Mouse (Mus musculus) limb, embryonic 13.5 days (tissue): ENCODE results near the gene Prps1l3. TPM values are rescaled to one million over a fixed set of nuclear protein-coding genes. Genes with fewer than 3 reads are reported as not detected.

Source experiments
- ATAC-seq: fragments of 200-750 bp; cut with Nextera tagmentation; 2 replicates; pipeline ENCODE4 v1.8.0; 2017; ENCODE audit warnings: low read depth, moderate number of reproducible peaks, moderate TSS enrichment; ENCODE audit not compliant: low FRiP score
- H3K27ac ChIP-seq: fragments of 300-500 bp; sonication (generic); 2 replicates; pipeline ENCODE4 v1.5.1; 2015; ENCODE audit warnings: inconsistent platforms, mild to moderate bottlenecking, moderate library complexity
- H3K27me3 ChIP-seq: fragments of 300-500 bp; sonication (generic); 2 replicates; pipeline ENCODE4 v1.6.1; 2015; ENCODE audit warnings: mild to moderate bottlenecking, inconsistent platforms
- H3K36me3 ChIP-seq: fragments of 300-500 bp; sonication (generic); 2 replicates; pipeline ENCODE4 v1.6.1; 2015; ENCODE audit warnings: inconsistent platforms, mild to moderate bottlenecking, moderate library complexity
- H3K4me1 ChIP-seq: fragments of 300-500 bp; sonication (generic); 2 replicates; pipeline ENCODE4 v1.6.1; 2015; ENCODE audit warnings: inconsistent platforms
- H3K4me2 ChIP-seq: fragments of 300-500 bp; sonication (generic); replicated peaks from 2 replicates; pipeline ENCODE4 v1.6.1; 2015; ENCODE audit warnings: inconsistent platforms, mild to moderate bottlenecking, moderate library complexity
- H3K4me3 ChIP-seq: fragments of 300-500 bp; sonication (generic); 2 replicates; pipeline ENCODE4 v1.5.1; 2015; ENCODE audit warnings: moderate library complexity, mild to moderate bottlenecking, inconsistent platforms
- H3K9ac ChIP-seq: fragments of 300-500 bp; sonication (generic); 2 replicates; pipeline ENCODE4 v1.6.1; 2015; ENCODE audit warnings: mild to moderate bottlenecking, inconsistent platforms
- H3K9me3 ChIP-seq: fragments of 300-500 bp; sonication (generic); 2 replicates; pipeline ENCODE4 v1.6.1; 2016; ENCODE audit warnings: inconsistent platforms
- WGBS: fragments of 180-500 bp; shearing (Covaris S2); methylation state at CpG from one replicate; pipeline ENCODE4 v1.1.7; 2015; 5-methylcytosine and 5-hydroxymethylcytosine counted together
- polyA plus RNA-seq: library from polyadenylated mRNA; unstranded; fragments of >200 nt; fragmentation: Nextera tagmentation; extraction: Ambion mirVana; gene quantifications from 2 replicates; pipeline ENCODE4 v1.2.1, GENCODE M21; 2015

Gene Prps1l3
- 64.1 and 70.6 TPM in 2 replicates for polyA plus RNA-seq

- WGBS, result under 1% methylated on average over 57 of the region's 58 CpGs
- Histone ChIP-seq H3K9me3 (no peaks in the 10 kb centered on the region), H3K4me1 (peaks cover 7% of the 10 kb centered on the region), H3K27me3 (no peaks in the 10 kb centered on the region; the same call in 1 of the 2 replicates), H3K4me2 (peak within 1 kb of the TSS; percentile 67), H3K36me3 (peaks cover 6% of the 10 kb centered on the region; the same call in 1 of the 2 replicates), H3K4me3 (peak within 1 kb of the TSS; percentile 77), H3K27ac (peak within 1 kb of the TSS; percentile 94), H3K9ac (peak within 1 kb of the TSS; percentile 85)
- peak; percentile 97 for ATAC-seq
Observed at GRCm38 (mm10) chr12:57230192-57230706, at the start of gene Prps1l3, which contains the start of gene Mipol1. Gene Prps1l3, plus strand, starts transcription at chr12:57230412. Gene Mipol1, plus strand, starts transcription at chr12:57230427.

- Histone ChIP-seq H3K36me3 (no peaks in the 10 kb centered on the region), H3K27me3 (peaks cover 15% of the 10 kb centered on the region; the same call in 1 of the 2 replicates), H3K4me3 (no peak overlapping the region), H3K27ac (no peak overlapping the region), H3K9me3 (no peaks in the 10 kb centered on the region), H3K4me1 (peaks cover 6% of the 10 kb centered on the region), H3K9ac (no peak overlapping the region), H3K4me2 (no peak overlapping the region)
- no peak for ATAC-seq
- 51% methylated on average over 2 of the region's 2 CpGs for WGBS
Observed at GRCm38 (mm10) chr12:57184401-57185147, 45.6 kb upstream of the Prps1l3 start.

- WGBS, result 0% methylated on average over 1 of the region's 1 CpGs
- ATAC-seq, result no peak
Observed at GRCm38 (mm10) chr12:57185475-57185874, 44.7 kb upstream of the Prps1l3 start.

GRCm38 (mm10) chr12:57186126-57186525, 44.1 kb upstream of the Prps1l3 start:
- H3K4me1 ChIP-seq, result no peaks in the 10 kb centered on the region
- no peaks in the 10 kb centered on the region for H3K36me3 ChIP-seq
- no peak overlapping the region for H3K9ac ChIP-seq
- H3K9me3 ChIP-seq, result no peaks in the 10 kb centered on the region
- WGBS, result 71% methylated on average over 2 of the region's 2 CpGs
- H3K27me3 ChIP-seq, result peaks cover 15% of the 10 kb centered on the region; the same call in 1 of the 2 replicates
- no peak overlapping the region for H3K4me3 ChIP-seq
- H3K4me2 ChIP-seq, result no peak overlapping the region
- ATAC-seq, result no peak
- H3K27ac ChIP-seq, result no peak overlapping the region

More at GRCm38 (mm10) chr12:57185475-57185874, 44.7 kb upstream of the Prps1l3 start:
- Histone ChIP-seq H3K36me3 (no peaks in the 10 kb centered on the region), H3K9ac (no peak overlapping the region), H3K4me3 (no peak overlapping the region), H3K27ac (no peak overlapping the region), H3K4me2 (no peak overlapping the region), H3K4me1 (no peaks in the 10 kb centered on the region), H3K9me3 (no peaks in the 10 kb centered on the region), H3K27me3 (peaks cover 15% of the 10 kb centered on the region; the same call in 1 of the 2 replicates)

GRCm38 (mm10) chr12:57187032-57187431, 43.2 kb upstream of the Prps1l3 start:
- ATAC-seq, result no peak
- Histone ChIP-seq H3K4me1 (no peaks in the 10 kb centered on the region), H3K27me3 (peaks cover 15% of the 10 kb centered on the region; the same call in 1 of the 2 replicates), H3K27ac (no peak overlapping the region), H3K4me3 (no peak overlapping the region), H3K9ac (no peak overlapping the region), H3K4me2 (no peak overlapping the region), H3K9me3 (no peaks in the 10 kb centered on the region), H3K36me3 (no peaks in the 10 kb centered on the region)
- WGBS, result 87% methylated on average over 4 of the region's 4 CpGs

GRCm38 (mm10) chr12:57194609-57195008, 35.6 kb upstream of the Prps1l3 start:
- no peak for ATAC-seq
- Histone ChIP-seq H3K4me2 (no peak overlapping the region), H3K9ac (no peak overlapping the region), H3K27me3 (peaks cover 40% of the 10 kb centered on the region), H3K4me3 (no peak overlapping the region), H3K27ac (no peak overlapping the region), H3K9me3 (no peaks in the 10 kb centered on the region), H3K36me3 (no peaks in the 10 kb centered on the region), H3K4me1 (no peaks in the 10 kb centered on the region)
- 43% methylated on average over 3 of the region's 3 CpGs for WGBS

- no peak; the same call in 1 of the 2 replicates for ATAC-seq
- Histone ChIP-seq H3K4me3 (peak overlapping the region; percentile 57), H3K27me3 (peaks cover 40% of the 10 kb centered on the region), H3K9me3 (no peaks in the 10 kb centered on the region), H3K4me1 (no peaks in the 10 kb centered on the region), H3K36me3 (no peaks in the 10 kb centered on the region), H3K9ac (peak overlapping the region; percentile 68), H3K27ac (no peak overlapping the region), H3K4me2 (peak overlapping the region; percentile 88)
- WGBS, result 8% methylated on average over 8 of the region's 8 CpGs
Observed at GRCm38 (mm10) chr12:57196286-57196607, 34.0 kb upstream of the Prps1l3 start.

GRCm38 (mm10) chr12:57196608-57197362, 33.4 kb upstream of the Prps1l3 start:
- Histone ChIP-seq H3K9ac (peak overlapping the region; percentile 68), H3K36me3 (no peaks in the 10 kb centered on the region), H3K27ac (no peak overlapping the region), H3K4me1 (no peaks in the 10 kb centered on the region), H3K4me2 (peak overlapping the region; percentile 88), H3K9me3 (no peaks in the 10 kb centered on the region), H3K4me3 (peak overlapping the region; percentile 57), H3K27me3 (peaks cover 40% of the 10 kb centered on the region)
- ATAC-seq, result peak; percentile 54
- WGBS, result 1% methylated on average over 59 of the region's 59 CpGs

- H3K9ac ChIP-seq, result peak within 1 kb of the TSS; percentile 68
- H3K36me3 ChIP-seq, result no peaks in the 10 kb centered on the region
- peak within 1 kb of the TSS; percentile 57 for H3K4me3 ChIP-seq
- WGBS, result 69% methylated on average over 10 of the region's 10 CpGs
- H3K27ac ChIP-seq, result no peak within 1 kb of the TSS
- H3K27me3 ChIP-seq, result peaks cover 40% of the 10 kb centered on the region
- no peaks in the 10 kb centered on the region for H3K4me1 ChIP-seq
- peak within 1 kb of the TSS; percentile 88 for H3K4me2 ChIP-seq
- no peaks in the 10 kb centered on the region for H3K9me3 ChIP-seq
- ATAC-seq, result no peak
Observed at GRCm38 (mm10) chr12:57197363-57198026, 32.7 kb upstream of the Prps1l3 start, which contains the start of gene Slc25a21. Gene Slc25a21, minus strand, starts transcription at chr12:57197472.

- H3K27ac ChIP-seq, result no peak overlapping the region
- ATAC-seq, result no peak
- H3K4me2 ChIP-seq, result no peak overlapping the region
- H3K9me3 ChIP-seq, result no peaks in the 10 kb centered on the region
- peaks cover 40% of the 10 kb centered on the region for H3K27me3 ChIP-seq
- H3K36me3 ChIP-seq, result no peaks in the 10 kb centered on the region
- H3K9ac ChIP-seq, result no peak overlapping the region
- H3K4me3 ChIP-seq, result no peak overlapping the region
- H3K4me1 ChIP-seq, result no peaks in the 10 kb centered on the region
Observed at GRCm38 (mm10) chr12:57198269-57198668, 31.9 kb upstream of the Prps1l3 start.

GRCm38 (mm10) chr12:57199427-57199826, 30.8 kb upstream of the Prps1l3 start:
- WGBS, result 88% methylated on average over 2 of the region's 2 CpGs
- H3K27me3 ChIP-seq, result peaks cover 30% of the 10 kb centered on the region
- no peak for ATAC-seq

More at GRCm38 (mm10) chr12:57199427-57199826, 30.8 kb upstream of the Prps1l3 start:
- Histone ChIP-seq H3K4me1 (no peaks in the 10 kb centered on the region), H3K9me3 (no peaks in the 10 kb centered on the region), H3K36me3 (no peaks in the 10 kb centered on the region), H3K9ac (no peak overlapping the region), H3K4me2 (no peak overlapping the region), H3K4me3 (no peak overlapping the region), H3K27ac (no peak overlapping the region)
